Mouse (Mus musculus) hindbrain, embryonic 10.5 days (tissue): ENCODE results near the gene Zfp853. TPM values are rescaled to one million over a fixed set of nuclear protein-coding genes. Genes with fewer than 3 reads are reported as not detected.

Source experiments
- DNase-seq: peaks from one replicate; pipeline ENCODE4 v3.0.0-alpha.2; 2017; ENCODE audit warnings: low spot score
- H3K27ac ChIP-seq: fragments of 300-500 bp; sonication (generic); 2 replicates; pipeline ENCODE4 v1.5.1; 2016; ENCODE audit warnings: mild to moderate bottlenecking, moderate library complexity
- H3K27me3 ChIP-seq: fragments of 300-500 bp; sonication (generic); 2 replicates; pipeline ENCODE4 v1.6.1; 2016; ENCODE audit warnings: mild to moderate bottlenecking; ENCODE audit not compliant: poor library complexity, insufficient read depth, severe bottlenecking
- H3K36me3 ChIP-seq: fragments of 300-500 bp; sonication (generic); 2 replicates; pipeline ENCODE4 v1.6.1; 2016; ENCODE audit warnings: mild to moderate bottlenecking, moderate library complexity
- H3K4me1 ChIP-seq: fragments of 300-500 bp; sonication (generic); replicated peaks from 2 replicates; pipeline ENCODE4 v1.6.1; 2016; ENCODE audit warnings: mild to moderate bottlenecking
- H3K4me3 ChIP-seq: fragments of 300-500 bp; sonication (generic); 2 replicates; pipeline ENCODE4 v1.5.1; 2016; ENCODE audit warnings: mild to moderate bottlenecking, moderate library complexity
- H3K9me3 ChIP-seq: fragments of 300-500 bp; sonication (generic); 2 replicates; pipeline ENCODE4 v1.6.1; 2016; ENCODE audit warnings: mild to moderate bottlenecking, moderate library complexity
- WGBS: fragments of 180-500 bp; shearing (Covaris S2); methylation state at CpG from one replicate; pipeline ENCODE4 v1.1.7; 2016; 5-methylcytosine and 5-hydroxymethylcytosine counted together
- polyA plus RNA-seq: library from polyadenylated mRNA; unstranded; fragments of >200 nt; fragmentation: Nextera tagmentation; extraction: Ambion mirVana; gene quantifications from 2 replicates; pipeline ENCODE4 v1.2.1, GENCODE M21; 2016

Zfp853 gene
- polyA plus RNA-seq, 1 experiment from 2014 or later: not detected

DNA sequence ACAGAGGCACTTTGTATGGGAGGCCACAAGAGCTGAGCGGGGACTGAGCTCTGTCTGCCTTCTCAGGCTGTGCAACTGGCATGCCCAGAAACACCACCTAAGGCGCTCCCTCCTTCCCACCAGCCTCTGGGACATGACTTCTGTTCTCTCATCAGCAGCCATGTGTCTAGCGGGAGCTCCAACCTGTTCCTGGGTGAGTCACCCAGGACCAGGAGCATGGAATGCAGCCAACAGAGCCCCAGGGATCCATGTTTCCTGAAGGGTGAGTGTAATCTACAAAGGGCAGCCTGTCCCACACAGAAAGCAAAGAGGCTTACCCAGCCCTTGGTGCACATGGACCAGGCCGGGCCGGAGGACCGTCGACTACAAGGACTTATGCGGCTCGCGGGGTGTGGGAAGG is 28.7 kb downstream of the Zfp853 start:
- Histone ChIP-seq H3K4me3 (no peak overlapping the region), H3K27ac (no peak overlapping the region), H3K27me3 (0 out of 2 replicates have a peak, but pooled peaks cover 3% of the 10 kb centered on the region), H3K9me3 (no peaks in the 10 kb centered on the region), H3K4me1 (peaks cover 20% of the 10 kb centered on the region), H3K36me3 (peaks cover 54% of the 10 kb centered on the region)
- 93% methylated on average over 10 of the region's 10 CpGs for WGBS
- no peak for DNase-seq

DNA sequence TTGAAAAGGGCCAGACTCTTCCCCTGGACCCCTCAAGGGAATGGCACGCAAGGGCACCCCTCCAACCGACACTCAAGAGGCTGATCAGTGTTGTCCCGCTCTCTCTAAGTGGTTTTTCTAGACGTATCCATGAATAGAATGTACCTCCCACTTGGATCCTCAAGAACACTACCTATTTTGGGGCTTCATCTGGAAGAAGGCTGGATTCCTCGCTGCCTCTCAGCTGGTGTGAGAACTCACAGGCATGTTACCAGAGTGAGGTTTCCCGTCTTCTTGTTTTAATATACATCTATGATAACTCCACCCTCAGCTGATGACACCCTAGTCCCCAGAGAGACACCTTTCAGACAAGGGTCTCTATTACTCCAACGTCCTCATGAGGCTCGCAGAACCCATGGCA is 31.8 kb downstream of the Zfp853 start:
- H3K27me3 ChIP-seq: peaks cover 30% of the 10 kb centered on the region
- peaks cover 7% of the 10 kb centered on the region; the same call in 1 of the 2 replicates for H3K4me1 ChIP-seq
- no peaks in the 10 kb centered on the region for H3K9me3 ChIP-seq
- no peak overlapping the region for H3K27ac ChIP-seq
- H3K4me3 ChIP-seq: no peak overlapping the region
- no peak for DNase-seq
- peaks cover 84% of the 10 kb centered on the region for H3K36me3 ChIP-seq
- WGBS: 93% methylated on average over 8 of the region's 8 CpGs

DNA sequence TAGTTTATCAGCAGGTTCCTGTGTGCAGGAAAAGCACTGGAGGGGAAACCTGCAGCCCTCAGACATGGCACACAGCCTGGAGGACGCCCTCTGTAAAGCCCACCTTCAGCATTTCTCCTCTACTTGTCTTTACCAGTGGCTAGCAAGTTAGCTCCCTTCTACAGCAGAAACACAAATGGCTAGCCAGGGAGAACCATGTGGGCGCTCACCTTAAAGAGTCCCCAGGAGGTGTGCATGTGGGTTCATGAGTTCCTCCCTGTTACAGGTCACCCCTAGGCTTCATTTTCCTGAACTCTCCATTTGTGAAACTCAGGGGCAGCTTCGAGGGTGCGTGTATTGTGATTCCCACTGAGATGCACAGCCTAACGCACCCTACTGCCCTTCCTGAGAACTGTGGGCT is 37.6 kb downstream of the Zfp853 start:
- DNase-seq: no peak
- H3K36me3 ChIP-seq: peaks cover 87% of the 10 kb centered on the region
- H3K4me1 ChIP-seq: peaks cover 28% of the 10 kb centered on the region
- no peaks in the 10 kb centered on the region for H3K9me3 ChIP-seq
- no peak overlapping the region for H3K27ac ChIP-seq
- 73% methylated on average over 5 of the region's 5 CpGs for WGBS
- no peak overlapping the region for H3K4me3 ChIP-seq
- peaks cover 89% of the 10 kb centered on the region for H3K27me3 ChIP-seq

DNA sequence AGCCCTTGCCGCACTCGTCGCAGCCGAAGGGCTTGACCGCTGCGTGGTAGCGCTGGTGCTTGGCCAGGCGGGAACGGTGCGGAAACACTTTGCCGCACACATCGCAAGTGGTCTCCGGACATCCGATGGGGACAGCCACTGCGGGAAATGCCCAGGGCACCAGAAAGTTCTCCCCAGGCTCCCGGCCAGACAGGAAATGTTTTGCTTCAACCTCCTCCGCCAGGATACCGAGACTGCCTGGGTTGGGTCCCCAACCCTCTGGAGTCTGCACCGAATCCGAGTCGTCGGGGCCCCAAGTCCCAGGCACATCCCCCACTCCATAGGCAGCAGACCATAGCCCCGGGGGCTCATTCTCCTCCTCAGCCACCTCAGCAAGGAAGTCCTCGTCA is 38.3 kb downstream of the Zfp853 start:
- WGBS: 17% methylated on average over 24 of the region's 24 CpGs
- no peak for DNase-seq
- Histone ChIP-seq H3K27ac (no peak overlapping the region), H3K4me1 (peaks cover 28% of the 10 kb centered on the region), H3K27me3 (peaks cover 94% of the 10 kb centered on the region), H3K36me3 (peaks cover 80% of the 10 kb centered on the region), H3K9me3 (no peaks in the 10 kb centered on the region), H3K4me3 (peak overlapping the region; percentile 51)

DNA sequence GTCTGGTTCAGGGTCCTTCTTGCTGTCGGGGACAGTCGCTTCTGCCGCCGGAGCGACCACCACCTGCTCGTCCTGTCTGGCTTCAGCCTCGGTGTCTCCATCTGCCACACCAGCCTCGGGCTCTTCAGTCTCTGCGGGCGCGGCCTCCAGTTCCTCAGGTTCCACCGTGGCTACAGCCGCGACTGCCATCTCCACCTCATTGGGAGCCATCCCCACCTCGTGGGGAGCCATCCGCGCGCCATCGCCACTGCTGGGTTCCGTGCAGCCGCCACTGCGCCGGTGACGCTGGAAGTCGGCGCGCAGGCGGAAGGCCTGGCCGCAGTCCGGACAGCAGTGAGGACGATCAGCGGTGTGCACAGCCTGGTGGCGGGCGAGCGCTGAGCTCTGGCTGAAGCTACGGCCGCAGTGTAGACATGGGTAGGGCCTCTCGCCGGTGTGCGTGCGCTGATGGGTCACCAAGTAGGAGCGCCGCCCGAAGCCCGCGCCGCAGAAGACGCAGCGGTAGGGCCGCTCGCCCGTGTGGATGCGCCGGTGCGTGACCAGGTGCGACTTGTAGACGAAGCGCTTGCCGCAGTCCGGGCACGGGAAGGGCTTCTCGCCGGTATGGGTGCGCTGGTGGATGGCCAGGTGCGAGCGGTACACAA is 38.8 kb downstream of the Zfp853 start:
- Histone ChIP-seq H3K9me3 (no peaks in the 10 kb centered on the region), H3K4me1 (peaks cover 28% of the 10 kb centered on the region), H3K27me3 (peaks cover 94% of the 10 kb centered on the region), H3K27ac (no peak overlapping the region), H3K36me3 (peaks cover 80% of the 10 kb centered on the region), H3K4me3 (peak overlapping the region; percentile 51)
- WGBS: 8% methylated on average over 66 of the region's 66 CpGs
- peak; percentile 55 for DNase-seq

DNA sequence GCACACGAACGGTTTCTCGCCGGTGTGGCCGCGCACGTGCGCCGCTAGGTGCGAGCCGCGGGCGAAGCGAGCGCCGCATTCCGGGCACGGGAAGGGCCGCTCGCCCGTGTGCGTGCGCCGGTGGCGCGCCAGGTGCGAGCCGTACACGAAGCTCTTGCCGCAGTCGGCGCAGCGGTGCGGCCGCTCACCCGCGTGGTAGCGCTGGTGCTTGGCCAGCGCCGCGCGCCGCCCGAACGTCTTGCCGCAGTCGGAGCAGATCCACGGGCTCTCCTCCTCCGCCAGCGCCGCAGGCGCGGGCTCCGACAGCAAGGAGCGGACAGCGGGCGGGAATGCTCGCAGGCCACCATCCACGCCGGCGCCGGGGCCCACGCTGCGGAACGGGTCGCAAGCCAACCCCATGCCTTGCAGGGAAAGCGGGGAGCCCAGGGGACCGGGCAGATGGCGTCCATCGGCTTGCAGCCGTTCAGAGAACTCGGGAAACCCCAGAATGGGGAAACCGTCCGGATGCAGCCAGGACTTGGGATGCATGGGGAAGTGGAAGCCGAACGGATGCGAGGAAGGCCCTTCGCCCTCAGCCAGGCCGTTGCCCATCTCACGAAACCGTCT is 39.4 kb downstream of the Zfp853 start:
- no peak for DNase-seq
- Histone ChIP-seq H3K27ac (no peak overlapping the region), H3K36me3 (peaks cover 80% of the 10 kb centered on the region), H3K4me3 (peak overlapping the region; percentile 51), H3K27me3 (peaks cover 94% of the 10 kb centered on the region), H3K4me1 (peaks cover 28% of the 10 kb centered on the region), H3K9me3 (no peaks in the 10 kb centered on the region)
- 10% methylated on average over 81 of the region's 81 CpGs for WGBS

DNA sequence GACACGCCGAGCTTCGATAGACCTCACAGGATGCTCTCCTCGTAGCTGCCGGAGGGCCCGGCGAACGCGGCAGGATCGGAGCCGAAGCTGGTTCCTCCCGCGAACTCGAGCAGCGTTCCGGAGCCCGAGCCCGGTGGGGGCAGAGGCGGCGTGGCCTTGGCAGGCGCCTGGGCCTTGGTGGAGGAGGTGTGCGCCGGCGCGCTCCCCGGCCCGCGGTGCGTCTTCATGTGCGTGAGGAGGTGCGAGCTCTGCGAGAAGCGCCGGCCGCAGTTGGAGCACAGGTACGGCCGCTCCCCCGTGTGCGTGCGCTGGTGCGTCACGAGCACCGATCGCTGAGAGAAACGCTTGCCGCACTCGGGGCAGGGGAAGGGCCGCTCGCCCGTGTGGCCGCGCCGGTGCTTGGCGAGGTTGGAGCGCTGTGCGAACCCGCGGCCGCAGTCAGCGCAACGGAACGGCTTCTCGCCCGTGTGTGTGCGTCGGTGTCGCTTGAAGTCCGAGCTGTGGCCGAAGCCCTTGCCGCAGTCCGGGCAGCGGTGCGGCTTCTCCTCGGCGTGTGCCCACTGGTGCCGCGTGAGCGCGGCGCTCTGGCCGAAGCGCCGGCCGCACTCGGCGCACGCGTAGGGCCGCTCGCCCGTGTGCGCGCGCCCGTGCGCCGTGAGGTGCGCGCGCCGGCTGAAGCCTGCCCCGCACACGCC is 40.1 kb downstream of the Zfp853 start:
- Histone ChIP-seq H3K4me1 (peaks cover 28% of the 10 kb centered on the region), H3K9me3 (no peaks in the 10 kb centered on the region), H3K4me3 (peak overlapping the region; percentile 51), H3K27me3 (peaks cover 87% of the 10 kb centered on the region), H3K27ac (no peak overlapping the region), H3K36me3 (peaks cover 80% of the 10 kb centered on the region)
- WGBS: 11% methylated on average over 103 of the region's 103 CpGs
- peak; percentile 51 for DNase-seq

DNA sequence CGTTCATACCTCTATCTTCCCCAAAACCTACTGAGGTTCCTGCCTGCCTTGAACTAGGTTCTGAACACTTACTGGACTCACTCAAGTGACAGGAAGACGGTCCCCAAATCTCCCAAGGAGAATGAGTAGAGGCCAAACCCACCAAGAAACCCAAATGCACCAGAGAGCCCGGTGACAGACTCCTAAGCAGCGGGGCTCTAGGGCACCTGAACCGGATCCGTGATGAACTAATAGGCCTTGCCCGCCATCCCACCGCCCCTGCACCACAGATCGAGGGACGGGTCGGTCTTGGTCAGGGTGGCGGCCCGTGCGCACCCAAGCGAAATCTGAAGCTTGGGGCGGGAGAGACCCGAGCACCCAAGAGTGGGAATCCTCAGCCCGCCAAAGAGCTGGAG is 40.6 kb downstream of the Zfp853 start:
- H3K36me3 ChIP-seq: peaks cover 80% of the 10 kb centered on the region

DNA sequence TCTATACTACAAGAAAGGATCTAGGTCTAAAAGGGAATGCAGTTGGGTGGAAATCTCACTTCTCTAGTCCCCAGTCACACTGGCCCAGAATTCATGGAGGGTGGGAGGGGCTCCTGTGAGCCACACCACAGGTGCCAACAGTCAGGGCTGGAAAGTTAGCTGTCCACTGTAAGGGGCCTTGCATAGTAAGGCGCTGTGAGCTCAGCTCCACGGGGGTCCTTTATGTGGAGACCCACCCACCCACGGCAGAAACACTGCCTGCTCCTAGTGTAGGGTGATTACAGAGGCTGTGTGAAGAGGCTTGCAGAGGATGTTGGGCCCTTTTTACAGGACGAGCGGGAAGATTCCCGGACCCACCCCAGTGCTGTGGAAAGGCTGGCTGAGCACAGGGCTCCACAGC is 41.4 kb downstream of the Zfp853 start:
- Histone ChIP-seq H3K27ac (no peak overlapping the region), H3K36me3 (peaks cover 80% of the 10 kb centered on the region), H3K27me3 (peaks cover 74% of the 10 kb centered on the region), H3K4me1 (peaks cover 28% of the 10 kb centered on the region), H3K4me3 (no peak overlapping the region), H3K9me3 (no peaks in the 10 kb centered on the region)
- no peak for DNase-seq
- WGBS: 40% methylated on average over 6 of the region's 6 CpGs

More for the DNA sequence above, 40.6 kb downstream of the Zfp853 start:
- WGBS: 15% methylated on average over 18 of the region's 18 CpGs
- no peak for DNase-seq
- H3K9me3 ChIP-seq: no peaks in the 10 kb centered on the region
- H3K27ac ChIP-seq: no peak overlapping the region
- H3K4me3 ChIP-seq: peak overlapping the region; percentile 51
- peaks cover 28% of the 10 kb centered on the region for H3K4me1 ChIP-seq
- peaks cover 82% of the 10 kb centered on the region for H3K27me3 ChIP-seq

DNA sequence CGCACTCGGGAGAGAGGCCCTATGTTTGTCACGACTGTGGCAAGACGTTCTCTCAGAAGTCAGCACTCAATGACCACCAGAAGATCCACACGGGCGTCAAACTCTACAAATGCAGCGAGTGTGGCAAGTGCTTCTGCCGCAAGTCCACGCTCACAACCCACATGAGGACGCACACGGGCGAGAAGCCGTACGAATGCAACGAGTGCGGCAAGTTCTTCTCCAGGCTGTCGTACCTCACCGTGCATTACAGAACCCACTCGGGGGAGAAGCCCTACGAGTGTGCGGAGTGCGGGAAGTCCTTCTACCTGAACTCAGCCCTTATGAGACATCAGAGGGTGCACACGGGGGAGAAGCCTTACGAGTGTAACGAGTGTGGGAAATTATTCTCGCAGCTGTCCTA is 48.5 kb downstream of the Zfp853 start:
- H3K4me3 ChIP-seq: no peak overlapping the region
- 96% methylated on average over 26 of the region's 26 CpGs for WGBS
- 0 out of 2 replicates have a peak, but pooled peaks cover 3% of the 10 kb centered on the region for H3K9me3 ChIP-seq
- no peaks in the 10 kb centered on the region for H3K4me1 ChIP-seq
- no peak overlapping the region for H3K27ac ChIP-seq
- H3K36me3 ChIP-seq: peaks cover 100% of the 10 kb centered on the region
- no peak for DNase-seq
- H3K27me3 ChIP-seq: peaks cover 6% of the 10 kb centered on the region; the same call in 1 of the 2 replicates

Other genes with a start within 250 kb of the Zfp853 start
- 44.2 and 44.3 TPM in 2 replicates for gene Rnf216, start 180.6 kb downstream of the Zfp853 start, polyA plus RNA-seq
- gene Olfr718-ps1, start 146.0 kb downstream of the Zfp853 start, polyA plus RNA-seq: 0.04 and 0.08 TPM in 2 replicates
- gene Rbak, start 112.8 kb downstream of the Zfp853 start, polyA plus RNA-seq: 13.3 and 13.7 TPM in 2 replicates
- gene Spdye4b, start 112.6 kb downstream of the Zfp853 start, polyA plus RNA-seq: 0.07 TPM in 1 of 2 replicates, not detected in the other
- not detected in 2 replicates for gene Spdye4a, start 66.7 kb downstream of the Zfp853 start, polyA plus RNA-seq
- 19.9 and 22.0 TPM in 2 replicates for gene Zfp12, start 58.5 kb downstream of the Zfp853 start, polyA plus RNA-seq
- 3.9 and 6.6 TPM in 2 replicates for gene Zfp316, start 23.6 kb downstream of the Zfp853 start, polyA plus RNA-seq
- gene E130309D02Rik, start 21.7 kb upstream of the Zfp853 start, polyA plus RNA-seq: 64.3 and 65.3 TPM in 2 replicates
- gene Zdhhc4, start 35.6 kb upstream of the Zfp853 start, polyA plus RNA-seq: 75.7 and 85.7 TPM in 2 replicates
- 0.07 and 0.18 TPM in 2 replicates for gene Grid2ip, start 63.7 kb upstream of the Zfp853 start, polyA plus RNA-seq
- gene Kdelr2, start 110.2 kb upstream of the Zfp853 start, polyA plus RNA-seq: 179 and 188 TPM in 2 replicates
- 15.6 and 16.7 TPM in 2 replicates for gene Daglb, start 171.0 kb upstream of the Zfp853 start, polyA plus RNA-seq
- 390 and 422 TPM in 2 replicates for gene Rac1, start 234.4 kb upstream of the Zfp853 start, polyA plus RNA-seq